Mouse (Mus musculus) adrenal gland, adult 2 months (tissue): ENCODE results near the gene Sytl3. TPM values are rescaled to one million over a fixed set of nuclear protein-coding genes. Genes with fewer than 3 reads are reported as not detected.
"Not testable (repeated sequence)": the region's sequence is repeated elsewhere in the genome, so short reads cannot be mapped to it uniquely, and the experiment has no call there.

Experiments
- DNase-seq: peaks from one replicate; pipeline ENCODE4 v3.0.0; 2021
- polyA plus RNA-seq: library from polyadenylated mRNA; depleted of rRNA; stranded (reverse); fragments of >200 nt; gene quantifications from 2 replicates; pipeline ENCODE4 v1.2.3, GENCODE M21; 2012
- total RNA-seq, 2 experiments: library from RNA; stranded (reverse); gene quantifications; 2 replicates each; pipeline ENCODE4 v1.2.3; 2021

Sytl3 gene
- total and polyA plus RNA-seq, 3 experiments, result 0.21 TPM; not detected in 2

- not testable (repeated sequence) for DNase-seq
These were observed 12.1 kb upstream of the Sytl3 start for GRCm38 (mm10) chr17:6646841-6647240.

- DNase-seq, result not testable (repeated sequence)
These were observed 11.4 kb upstream of the Sytl3 start for GRCm38 (mm10) chr17:6647452-6647851.

- DNase-seq, result not testable (repeated sequence)
These were observed 7.9 kb upstream of the Sytl3 start for GRCm38 (mm10) chr17:6650904-6651565.

GRCm38 (mm10) chr17:6653341-6653946 is 5.4 kb upstream of the Sytl3 start:
- DNase-seq, result not testable (repeated sequence)

- DNase-seq, result peak; percentile 73
These were observed 3.8 kb upstream of the Sytl3 start for GRCm38 (mm10) chr17:6655087-6655511.

GRCm38 (mm10) chr17:6655567-6656281 is 3.2 kb upstream of the Sytl3 start, which contains the start of gene Dynlt1f:
Dynlt1f (minus strand) TSS chr17:6655900.
- DNase-seq, result peak; percentile 86

GRCm38 (mm10) chr17:6656471-6656870 is 2.4 kb upstream of the Sytl3 start:
- DNase-seq, result peak; percentile 45

- DNase-seq, result not testable (repeated sequence)
These were observed 1.7 kb downstream of the Sytl3 start for GRCm38 (mm10) chr17:6660589-6660988.

- not testable (repeated sequence) for DNase-seq
These were observed 2.4 kb downstream of the Sytl3 start for GRCm38 (mm10) chr17:6661093-6661816.

GRCm38 (mm10) chr17:6662840-6663239 is 3.9 kb downstream of the Sytl3 start:
- not testable (repeated sequence) for DNase-seq

GRCm38 (mm10) chr17:6665389-6665788 is 6.5 kb downstream of the Sytl3 start:
- DNase-seq, result not testable (repeated sequence)

- DNase-seq, result not testable (repeated sequence)
These were observed 9.6 kb downstream of the Sytl3 start for GRCm38 (mm10) chr17:6668522-6668921.

GRCm38 (mm10) chr17:6674297-6674696 is 15.4 kb downstream of the Sytl3 start:
- not testable (repeated sequence) for DNase-seq

- DNase-seq, result not testable (repeated sequence)
These were observed 19.2 kb downstream of the Sytl3 start for GRCm38 (mm10) chr17:6678063-6678462.

GRCm38 (mm10) chr17:6681721-6682120 is 22.8 kb downstream of the Sytl3 start:
- not testable (repeated sequence) for DNase-seq

GRCm38 (mm10) chr17:6683702-6684101 is 24.8 kb downstream of the Sytl3 start:
- not testable (repeated sequence) for DNase-seq

- not testable (repeated sequence) for DNase-seq
These were observed 25.8 kb downstream of the Sytl3 start for GRCm38 (mm10) chr17:6684464-6685287.

GRCm38 (mm10) chr17:6685288-6685818 is 26.5 kb downstream of the Sytl3 start:
- not testable (repeated sequence) for DNase-seq

GRCm38 (mm10) chr17:6686299-6686971 is 27.5 kb downstream of the Sytl3 start:
- not testable (repeated sequence) for DNase-seq

GRCm38 (mm10) chr17:6689344-6689743 is 30.5 kb downstream of the Sytl3 start:
- not testable (repeated sequence) for DNase-seq
